Mouse (Mus musculus) midbrain, embryonic 13.5 days (tissue): ENCODE results near the gene A4galt. TPM values are rescaled to one million over a fixed set of nuclear protein-coding genes. Genes with fewer than 3 reads are reported as not detected.

ENCODE experiments used
- ATAC-seq: fragments of 200-750 bp; cut with Nextera tagmentation; 2 replicates; pipeline ENCODE4 v1.8.0; 2017; ENCODE audit warnings: mild to moderate bottlenecking, moderate TSS enrichment, moderate library complexity
- H3K27ac ChIP-seq: fragments of 300-500 bp; sonication (generic); 2 replicates; pipeline ENCODE4 v1.5.1; 2015; ENCODE audit warnings: inconsistent platforms, mild to moderate bottlenecking, moderate library complexity
- H3K27me3 ChIP-seq: fragments of 300-500 bp; sonication (generic); 2 replicates; pipeline ENCODE4 v1.6.1; 2015; ENCODE audit warnings: mild to moderate bottlenecking, inconsistent platforms
- H3K36me3 ChIP-seq: fragments of 300-500 bp; sonication (generic); 2 replicates; pipeline ENCODE4 v1.6.1; 2015; ENCODE audit warnings: mild to moderate bottlenecking, inconsistent platforms
- H3K4me1 ChIP-seq: fragments of 300-500 bp; sonication (generic); replicated peaks from 2 replicates; pipeline ENCODE4 v1.6.1; 2015; ENCODE audit warnings: inconsistent platforms
- H3K4me2 ChIP-seq: fragments of 300-500 bp; sonication (generic); replicated peaks from 2 replicates; pipeline ENCODE4 v1.6.1; 2015; ENCODE audit warnings: moderate library complexity, mild to moderate bottlenecking, inconsistent platforms
- H3K4me3 ChIP-seq: fragments of 300-500 bp; sonication (generic); replicated peaks from 2 replicates; pipeline ENCODE4 v1.5.1; 2015; ENCODE audit warnings: mild to moderate bottlenecking, inconsistent platforms
- H3K9ac ChIP-seq: fragments of 300-500 bp; sonication (generic); replicated peaks from 2 replicates; pipeline ENCODE4 v1.6.1; 2015; ENCODE audit warnings: mild to moderate bottlenecking, inconsistent platforms
- H3K9me3 ChIP-seq: fragments of 300-500 bp; sonication (generic); 2 replicates; pipeline ENCODE4 v1.6.1; 2016; ENCODE audit warnings: mild to moderate bottlenecking, inconsistent platforms
- WGBS: fragments of 180-500 bp; shearing (Covaris S2); methylation state at CpG from one replicate; pipeline ENCODE4 v1.1.7; 2015; 5-methylcytosine and 5-hydroxymethylcytosine counted together
- polyA plus RNA-seq: library from polyadenylated mRNA; unstranded; fragments of >200 nt; fragmentation: Nextera tagmentation; extraction: Ambion mirVana; gene quantifications from 2 replicates; pipeline ENCODE4 v1.2.1, GENCODE M21; 2015

The A4galt gene
- polyA plus RNA-seq, 1 experiment from 2014 or later: 2.4 TPM

DNA sequence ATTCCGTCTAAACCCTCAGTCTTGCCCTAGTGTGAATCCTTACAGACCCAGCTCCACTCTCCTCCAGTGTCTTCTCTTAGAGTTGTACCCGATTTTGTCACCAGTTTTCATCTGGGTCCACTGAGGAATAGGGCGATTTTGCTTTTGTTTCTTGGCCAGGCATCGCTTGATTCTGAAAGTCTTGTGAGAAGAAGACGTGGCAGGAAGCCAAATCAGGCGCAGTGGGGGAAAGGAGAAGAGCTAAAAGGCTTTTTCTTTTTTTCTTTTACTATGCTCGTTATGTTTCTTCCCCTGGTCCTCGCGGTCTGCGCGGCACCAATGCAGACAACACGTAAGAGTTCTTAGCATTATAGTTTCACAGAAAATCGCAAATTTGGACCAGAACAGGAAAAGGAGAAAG, 6.3 kb upstream of the A4galt start:
- H3K27me3 ChIP-seq: peaks cover 2% of the 10 kb centered on the region
- no peak overlapping the region for H3K9ac ChIP-seq
- H3K36me3 ChIP-seq: no peaks in the 10 kb centered on the region
- no peak overlapping the region for H3K4me2 ChIP-seq
- H3K9me3 ChIP-seq: no peaks in the 10 kb centered on the region
- H3K27ac ChIP-seq: no peak overlapping the region
- WGBS: 78% methylated on average over 13 of the region's 13 CpGs
- H3K4me3 ChIP-seq: no peak overlapping the region
- no peak for ATAC-seq
- H3K4me1 ChIP-seq: no peaks in the 10 kb centered on the region

DNA sequence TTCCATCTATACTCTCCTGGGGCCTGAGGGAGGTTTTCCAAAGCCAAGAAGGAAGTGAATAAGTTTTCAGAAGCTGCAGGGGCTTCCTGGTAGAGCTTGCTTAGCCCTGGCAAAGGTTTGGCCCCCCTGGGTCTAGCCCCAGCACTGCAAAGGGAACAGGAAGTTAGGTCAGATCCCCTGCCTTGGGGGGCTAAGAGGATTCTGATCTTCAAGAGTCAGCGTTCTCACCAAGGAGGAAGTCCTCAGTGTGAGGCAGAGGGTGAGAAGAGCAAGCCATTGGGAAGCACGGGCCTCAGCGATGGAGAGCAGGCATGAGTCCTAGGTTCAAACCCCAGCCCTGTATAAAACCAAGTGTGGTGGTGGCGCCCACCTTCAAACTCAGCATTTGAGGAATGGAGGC, 4.9 kb upstream of the A4galt start:
- Histone ChIP-seq H3K36me3 (no peaks in the 10 kb centered on the region), H3K27ac (no peak overlapping the region), H3K4me2 (no peak overlapping the region), H3K4me1 (peaks cover 3% of the 10 kb centered on the region), H3K9me3 (no peaks in the 10 kb centered on the region), H3K9ac (no peak overlapping the region), H3K27me3 (peaks cover 17% of the 10 kb centered on the region), H3K4me3 (no peak overlapping the region)
- WGBS: 81% methylated on average over 4 of the region's 4 CpGs
- ATAC-seq: no peak

DNA sequence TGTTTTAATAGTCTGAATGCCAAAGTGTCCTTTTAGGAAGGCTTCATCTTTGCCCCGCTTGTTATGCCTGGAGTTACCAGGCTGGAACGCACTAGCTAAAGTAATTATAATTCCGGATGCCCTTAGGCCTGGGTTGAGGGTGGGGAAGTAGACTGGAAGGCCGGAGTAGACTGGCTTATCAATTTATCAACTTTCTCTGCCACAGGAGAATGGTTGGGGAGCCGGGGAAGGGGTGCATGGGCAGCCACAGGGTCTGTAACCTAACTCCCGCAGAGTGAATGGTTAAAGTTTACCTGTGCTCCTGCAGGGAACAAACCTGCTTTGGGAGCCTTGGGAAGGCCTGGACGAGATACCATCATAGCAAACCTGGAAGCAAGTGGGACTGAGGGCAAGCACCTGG, 4.4 kb upstream of the A4galt start:
- 91% methylated on average over 7 of the region's 7 CpGs for WGBS
- H3K9ac ChIP-seq: no peak overlapping the region

DNA sequence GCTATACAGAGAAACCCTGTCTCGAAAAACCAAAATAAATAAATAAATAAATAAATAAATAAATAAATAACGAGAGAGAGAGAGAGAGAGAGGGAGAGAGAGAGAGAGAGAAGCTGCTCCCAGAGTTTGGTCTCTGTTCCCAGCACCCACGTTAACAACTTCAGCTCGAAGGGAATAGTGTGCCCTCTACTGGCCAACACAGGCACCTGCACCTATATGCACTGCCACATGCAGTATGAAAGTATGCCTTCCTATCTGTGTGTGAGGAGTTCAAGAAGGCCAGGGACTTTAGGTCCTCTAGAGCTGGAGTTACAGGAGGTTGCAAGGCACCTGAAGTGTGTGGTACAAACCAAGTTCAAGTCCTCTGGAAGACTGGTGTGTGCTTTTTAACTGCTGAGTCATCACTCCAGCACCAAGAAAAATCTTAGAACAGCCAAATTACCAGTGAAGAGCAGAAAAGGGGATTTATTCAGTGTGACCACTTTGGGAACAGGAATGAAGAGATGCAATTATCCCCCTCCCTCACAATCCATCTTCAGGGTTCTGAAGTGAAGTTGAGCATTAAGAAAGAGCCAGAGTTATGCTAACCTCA, 3.7 kb upstream of the A4galt start:
- Histone ChIP-seq H3K36me3 (no peaks in the 10 kb centered on the region), H3K27me3 (peaks cover 29% of the 10 kb centered on the region), H3K4me2 (no peak overlapping the region), H3K9ac (no peak overlapping the region), H3K27ac (no peak overlapping the region), H3K9me3 (no peaks in the 10 kb centered on the region), H3K4me1 (peaks cover 14% of the 10 kb centered on the region), H3K4me3 (no peak overlapping the region)
- ATAC-seq: no peak
- 96% methylated on average over 4 of the region's 4 CpGs for WGBS

More for the DNA sequence above, 4.4 kb upstream of the A4galt start:
- Histone ChIP-seq H3K36me3 (no peaks in the 10 kb centered on the region), H3K4me3 (no peak overlapping the region), H3K4me2 (no peak overlapping the region), H3K27me3 (peaks cover 22% of the 10 kb centered on the region), H3K27ac (no peak overlapping the region), H3K4me1 (peaks cover 9% of the 10 kb centered on the region), H3K9me3 (no peaks in the 10 kb centered on the region)
- ATAC-seq: no peak

DNA sequence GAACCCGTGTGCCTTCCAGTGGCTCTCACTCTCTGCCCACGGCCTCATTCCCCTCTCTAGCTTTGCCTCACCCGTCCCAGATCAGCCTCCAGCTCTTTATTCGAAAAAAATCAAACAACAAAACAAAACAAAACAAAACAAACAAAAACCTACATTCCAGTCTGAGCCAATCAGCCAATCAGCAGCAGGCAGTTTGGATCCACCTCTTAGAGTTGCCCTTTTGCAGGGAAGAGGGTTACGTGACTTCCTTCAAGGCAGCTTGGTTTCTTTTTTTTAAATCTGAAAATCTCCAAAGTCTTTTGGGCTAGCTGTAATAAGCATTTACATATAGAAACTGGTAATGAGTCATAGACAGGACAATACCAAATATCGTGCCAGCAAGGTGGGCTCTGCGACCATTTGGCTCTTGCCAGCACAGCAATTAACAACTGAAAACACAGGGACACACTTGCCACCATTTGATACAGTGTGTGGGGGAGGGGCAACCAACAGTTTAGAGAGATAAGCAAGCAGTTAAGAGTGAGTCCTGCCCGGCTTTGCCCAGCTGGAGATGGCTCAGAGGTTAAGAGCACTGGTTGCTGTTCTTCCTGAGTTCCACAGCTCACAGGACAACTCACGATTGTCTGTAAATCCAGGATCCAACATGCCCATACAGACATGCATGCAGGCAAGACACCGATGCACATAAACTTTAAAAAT, 2.9 kb upstream of the A4galt start:
- Histone ChIP-seq H3K4me2 (no peak overlapping the region), H3K36me3 (no peaks in the 10 kb centered on the region), H3K27ac (no peak overlapping the region), H3K9me3 (no peaks in the 10 kb centered on the region), H3K27me3 (peaks cover 36% of the 10 kb centered on the region), H3K9ac (no peak overlapping the region), H3K4me1 (peaks cover 14% of the 10 kb centered on the region), H3K4me3 (no peak overlapping the region)
- WGBS: 84% methylated on average over 10 of the region's 10 CpGs
- ATAC-seq: no peak

DNA sequence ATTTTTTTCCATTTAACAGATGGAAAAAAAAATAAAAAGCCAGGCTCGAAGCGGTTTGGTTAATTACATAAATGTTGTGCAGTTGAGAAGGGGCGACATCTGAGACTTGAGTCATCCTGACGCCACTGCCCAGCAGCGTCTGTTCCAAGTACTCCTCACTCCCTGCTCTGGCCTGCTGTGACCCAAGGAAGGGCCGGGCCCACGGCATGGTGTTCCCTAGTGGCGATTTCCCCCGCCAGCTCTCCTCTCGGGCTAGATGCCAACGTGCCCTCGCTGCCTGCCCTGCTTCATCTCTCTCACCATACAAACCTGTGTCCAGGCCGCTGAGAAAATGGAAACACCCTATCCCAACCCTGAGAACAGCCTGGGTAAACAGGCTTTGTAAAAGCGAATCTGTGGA, 486 bp upstream of the A4galt start:
- H3K27ac ChIP-seq: no peak overlapping the region
- no peak overlapping the region for H3K4me2 ChIP-seq
- H3K9me3 ChIP-seq: no peaks in the 10 kb centered on the region
- H3K36me3 ChIP-seq: no peaks in the 10 kb centered on the region
- 81% methylated on average over 14 of the region's 14 CpGs for WGBS
- ATAC-seq: no peak
- peaks cover 14% of the 10 kb centered on the region for H3K4me1 ChIP-seq
- peaks cover 40% of the 10 kb centered on the region for H3K27me3 ChIP-seq
- H3K9ac ChIP-seq: no peak overlapping the region
- H3K4me3 ChIP-seq: no peak overlapping the region

DNA sequence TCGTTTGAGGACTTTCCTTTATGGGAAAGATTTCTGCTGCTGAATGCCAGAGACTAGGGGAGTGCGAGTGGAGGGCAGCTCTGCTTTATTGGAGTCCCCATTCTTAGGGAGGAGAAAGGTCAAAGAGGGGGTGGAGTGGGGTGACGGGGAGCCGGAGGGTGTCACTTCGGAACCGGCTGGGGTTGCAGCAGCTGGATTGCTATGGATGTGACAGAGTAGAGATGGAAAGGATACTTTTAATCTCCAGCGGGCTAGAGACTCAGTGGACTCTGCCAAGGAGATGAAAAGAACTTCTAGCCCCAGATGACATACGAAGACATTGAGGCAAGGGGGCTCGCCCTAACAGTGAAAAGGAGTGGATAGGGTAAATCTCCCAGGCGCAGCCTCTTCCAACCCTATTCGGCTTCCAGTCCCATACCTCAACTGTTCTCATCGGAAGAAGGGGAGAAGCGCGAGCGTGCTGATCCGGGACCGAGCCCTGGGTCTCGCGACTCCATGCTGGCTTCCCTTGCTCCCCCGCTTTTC, 861 bp downstream of the A4galt start:
- Histone ChIP-seq H3K27ac (no peak overlapping the region), H3K4me3 (peak overlapping the region; percentile 45), H3K27me3 (peaks cover 40% of the 10 kb centered on the region), H3K36me3 (no peaks in the 10 kb centered on the region), H3K9ac (peak overlapping the region; percentile 55), H3K4me1 (peaks cover 14% of the 10 kb centered on the region), H3K4me2 (peak overlapping the region; percentile 76), H3K9me3 (no peaks in the 10 kb centered on the region)
- no peak for ATAC-seq
- WGBS: 2% methylated on average over 20 of the region's 20 CpGs

DNA sequence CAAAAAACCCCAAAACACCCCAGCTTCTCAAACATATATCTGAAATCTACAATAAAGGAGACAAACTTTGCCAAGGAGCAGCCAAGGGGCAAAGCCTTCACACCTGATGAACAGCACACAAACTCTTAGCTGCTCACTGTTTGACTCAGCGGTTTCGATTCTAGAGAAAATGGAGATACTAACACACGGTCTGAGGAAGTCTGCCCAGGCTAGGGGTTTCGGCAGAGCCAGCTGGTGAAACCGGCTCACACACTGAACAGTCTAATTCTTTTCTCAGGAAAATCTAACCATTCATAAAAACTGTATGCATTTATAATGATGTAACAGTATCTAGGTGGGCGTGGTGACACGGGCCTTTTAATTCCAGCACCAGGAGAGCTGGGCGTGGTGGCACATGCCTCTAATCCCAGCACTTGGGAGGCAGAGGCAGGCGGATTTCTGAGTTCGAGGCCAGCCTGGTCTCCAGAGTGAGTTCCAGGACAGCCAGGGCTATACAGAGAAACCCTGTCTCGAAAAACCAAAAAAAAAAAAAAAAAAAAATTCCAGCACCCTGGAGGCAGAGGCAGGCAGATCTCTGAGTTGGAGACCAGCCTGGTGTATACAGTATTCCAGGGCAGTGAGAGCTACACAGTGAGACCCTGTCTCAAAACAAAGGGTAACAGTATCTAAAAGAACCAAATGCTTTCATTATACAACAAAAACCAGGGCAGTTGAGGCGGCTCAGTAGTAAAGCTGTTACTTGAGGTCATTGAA, 1.9 kb downstream of the A4galt start:
- H3K4me2 ChIP-seq: no peak overlapping the region
- peaks cover 40% of the 10 kb centered on the region for H3K27me3 ChIP-seq
- H3K27ac ChIP-seq: no peak overlapping the region
- no peak overlapping the region for H3K9ac ChIP-seq
- no peaks in the 10 kb centered on the region for H3K9me3 ChIP-seq
- ATAC-seq: no peak
- peaks cover 14% of the 10 kb centered on the region for H3K4me1 ChIP-seq
- 95% methylated on average over 12 of the region's 12 CpGs for WGBS
- H3K4me3 ChIP-seq: no peak overlapping the region
- no peaks in the 10 kb centered on the region for H3K36me3 ChIP-seq

DNA sequence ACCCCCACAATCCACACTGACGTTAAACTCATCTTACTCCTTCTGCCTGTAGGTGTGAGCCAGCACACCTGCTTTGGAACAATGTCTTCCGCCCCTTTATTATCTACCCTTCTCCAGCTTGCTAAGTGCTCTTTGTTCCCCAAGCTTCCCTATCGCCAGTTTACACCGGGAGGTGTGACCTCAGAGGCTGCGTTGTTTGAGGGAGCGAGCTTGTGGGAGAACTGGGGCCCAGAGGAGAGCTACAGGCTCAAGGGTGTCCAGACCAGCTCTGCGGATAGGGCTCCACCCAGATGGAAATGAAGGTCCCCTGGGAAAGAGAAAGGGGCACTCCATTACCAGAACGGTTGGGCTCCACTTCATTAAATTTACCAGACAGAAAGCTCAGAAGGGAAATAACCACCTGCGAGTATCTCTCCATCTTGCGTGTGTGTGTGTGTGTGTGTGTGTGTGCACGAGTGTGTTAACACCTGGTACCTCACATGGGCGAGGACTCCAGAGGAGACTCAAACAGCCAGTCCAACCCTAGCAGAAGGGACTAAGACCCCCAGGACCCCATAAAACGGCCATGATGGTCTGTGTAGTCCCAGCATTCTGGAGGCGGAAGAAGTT, 3.2 kb downstream of the A4galt start:
- ATAC-seq: no peak
- Histone ChIP-seq H3K4me3 (no peak overlapping the region), H3K4me1 (peaks cover 14% of the 10 kb centered on the region), H3K27ac (no peak overlapping the region), H3K9ac (no peak overlapping the region), H3K27me3 (peaks cover 40% of the 10 kb centered on the region), H3K4me2 (no peak overlapping the region), H3K36me3 (no peaks in the 10 kb centered on the region), H3K9me3 (no peaks in the 10 kb centered on the region)
- 67% methylated on average over 14 of the region's 14 CpGs for WGBS

DNA sequence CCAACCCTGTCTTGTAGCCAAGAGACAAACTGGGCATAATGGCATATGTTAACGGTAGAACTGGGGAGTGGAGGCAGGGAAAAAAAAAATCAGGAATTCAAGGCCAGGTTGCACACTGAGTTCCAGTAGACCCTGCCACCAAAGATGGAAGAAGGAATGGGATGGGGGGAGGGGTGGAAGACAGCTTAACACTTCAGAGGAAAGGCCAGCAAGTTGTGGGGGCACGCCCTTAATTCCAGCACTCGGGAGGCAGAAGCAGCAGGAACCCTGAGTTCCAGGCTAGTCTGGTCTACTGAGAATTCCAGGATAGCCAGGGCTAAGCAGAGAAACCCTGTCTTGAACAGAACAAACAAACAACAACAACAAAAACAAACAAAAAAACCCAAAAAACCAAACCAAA, 7.2 kb downstream of the A4galt start:
- 83% methylated on average over 3 of the region's 3 CpGs for WGBS
- no peaks in the 10 kb centered on the region for H3K36me3 ChIP-seq
- H3K27me3 ChIP-seq: peaks cover 2% of the 10 kb centered on the region; the same call in 1 of the 2 replicates
- H3K9me3 ChIP-seq: no peaks in the 10 kb centered on the region
- H3K27ac ChIP-seq: no peak overlapping the region
- H3K9ac ChIP-seq: no peak overlapping the region
- H3K4me3 ChIP-seq: no peak overlapping the region
- ATAC-seq: no peak
- H3K4me1 ChIP-seq: no peaks in the 10 kb centered on the region
- no peak overlapping the region for H3K4me2 ChIP-seq

DNA sequence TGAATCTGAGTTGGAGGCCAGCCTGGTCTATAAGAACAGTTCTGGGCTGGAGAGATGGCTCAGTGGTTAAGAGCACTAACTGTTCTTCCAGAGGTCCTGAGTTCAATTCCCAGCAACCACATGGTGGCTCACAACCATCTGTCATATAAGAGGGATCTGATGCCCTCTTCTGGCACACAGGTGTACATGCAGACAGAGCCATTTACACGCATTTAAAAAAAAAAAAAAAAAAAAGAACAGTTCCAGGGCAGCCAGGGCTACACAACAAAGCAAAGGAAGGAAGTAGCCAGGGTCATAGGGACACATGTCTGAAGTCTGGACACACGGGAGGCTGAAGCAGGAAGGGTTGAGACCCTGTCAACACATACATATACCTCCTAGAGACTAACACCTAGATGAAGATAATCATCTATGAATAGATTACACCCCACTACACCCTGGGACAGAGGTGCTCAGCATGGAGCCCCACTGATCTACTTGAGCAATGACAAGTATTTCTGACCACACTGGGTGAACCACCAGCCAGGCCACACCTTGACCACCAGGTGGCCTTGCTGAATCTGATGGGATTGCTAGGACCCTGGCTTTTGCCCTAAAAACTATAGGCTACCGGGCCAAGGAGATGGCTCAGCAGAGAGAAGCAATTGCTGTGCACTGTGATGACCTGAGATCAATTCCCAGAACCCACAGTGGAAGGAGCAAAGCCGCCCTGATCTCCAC, 9.5 kb downstream of the A4galt start:
- Histone ChIP-seq H3K36me3 (no peaks in the 10 kb centered on the region), H3K27me3 (no peaks in the 10 kb centered on the region), H3K27ac (no peak overlapping the region), H3K4me1 (no peaks in the 10 kb centered on the region), H3K9ac (no peak overlapping the region), H3K4me2 (no peak overlapping the region), H3K4me3 (no peak overlapping the region), H3K9me3 (no peaks in the 10 kb centered on the region)
- WGBS: 89% methylated on average over 4 of the region's 4 CpGs
- no peak for ATAC-seq
